23 mouse cellular contexts compared by ENCODE assay signal in the genomic region with DNA sequence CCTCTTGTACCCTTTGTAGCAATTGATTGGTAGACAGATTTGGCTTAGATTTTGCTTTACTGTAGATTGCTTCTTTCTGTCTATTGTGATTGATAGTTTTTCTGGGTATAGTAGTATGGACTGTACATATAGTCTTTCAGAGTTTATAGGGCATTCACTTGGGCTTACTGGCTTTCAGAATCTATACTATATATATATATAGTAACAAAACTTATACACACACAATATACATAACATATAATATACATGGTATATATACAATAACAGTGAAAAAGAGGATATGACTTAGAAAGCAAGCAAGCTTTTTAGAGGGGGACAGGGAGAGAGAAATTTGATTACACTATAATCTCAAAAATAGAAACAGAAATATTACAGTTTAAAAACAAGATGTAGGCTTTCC. TPM values are rescaled to one million over a fixed set of nuclear protein-coding genes. Genes with fewer than 3 reads are reported as not detected.
"Had no signal": no experiment of that assay in that cellular context is flagged by ENCODE, and none has a peak within 500 bp of the region (broad histone marks: within the 10 kb centered on the region; RNA-seq: fewer than 3 reads in every experiment).

A gene (plus strand): TSS at position 301 of the 400 bp plus-strand sequence.

- H3K9me3 ChIP-seq: neural tube, embryonic 12.5 days; neural tube, embryonic 13.5 days; neural tube, embryonic 15.5 days; stomach, embryonic 15.5 days had no signal

- DNase-seq: retina, postnatal 1 day; right cerebral cortex, adult 18-20 months; right cerebral cortex, postnatal 14 days; right cerebral cortex, postnatal 25 days; right cerebral cortex, postnatal 4 days; spleen, adult 18-20 months; thymus, adult 18-20 months; thymus, adult 2 months; thymus, postnatal 14 days; thymus, postnatal 36 days; thymus, postnatal 4 days had no signal

- H3K27me3 ChIP-seq: neural tube, embryonic 12.5 days; neural tube, embryonic 13.5 days; neural tube, embryonic 15.5 days; stomach, embryonic 15.5 days had no signal

- H3K9ac ChIP-seq: neural tube, embryonic 12.5 days; neural tube, embryonic 13.5 days; neural tube, embryonic 15.5 days; stomach, embryonic 15.5 days had no signal

- H3K36me3 ChIP-seq: neural tube, embryonic 12.5 days; neural tube, embryonic 13.5 days; neural tube, embryonic 15.5 days; stomach, embryonic 15.5 days had no signal

- H3K4me1 ChIP-seq: neural tube, embryonic 12.5 days; neural tube, embryonic 13.5 days; neural tube, embryonic 15.5 days; stomach, embryonic 15.5 days had no signal

- H3K27ac ChIP-seq: neural tube, embryonic 12.5 days; neural tube, embryonic 13.5 days; neural tube, embryonic 15.5 days; stomach, embryonic 15.5 days; stomach, postnatal 0 days had no signal

- H3K4me3 ChIP-seq: neural tube, embryonic 12.5 days; neural tube, embryonic 13.5 days; neural tube, embryonic 15.5 days; stomach, embryonic 15.5 days had no signal

RNA-seq across cellular contexts. Expression of the gene that starts here (rescaled TPM):
- polyA plus RNA-seq: neural tube, embryonic 12.5 days; neural tube, embryonic 13.5 days; neural tube, embryonic 14.5 days; neural tube, embryonic 15.5 days; small intestine, adult 2 months; spleen, adult 2 months; stomach, embryonic 14.5 days; stomach, embryonic 15.5 days; stomach, embryonic 16.5 days; stomach, postnatal 0 days; thymus, postnatal 0 days; urinary bladder, adult 2 months had no signal
